Mouse (Mus musculus) liver, postnatal 0 days (tissue): Measurements from ENCODE around the gene Apob.

Experiments
- CTCF ChIP-seq: sonication (generic); IDR thresholded peaks from 2 replicates; pipeline ENCODE4 v1.5.1; 2016; ENCODE audit warnings: antibody characterized with exemption, low read depth
- EP300 ChIP-seq: IDR thresholded peaks from 2 replicates; pipeline ENCODE4 v1.6.1; 2016; ENCODE audit warnings: antibody characterized with exemption, low read depth, mild to moderate bottlenecking

DNA sequence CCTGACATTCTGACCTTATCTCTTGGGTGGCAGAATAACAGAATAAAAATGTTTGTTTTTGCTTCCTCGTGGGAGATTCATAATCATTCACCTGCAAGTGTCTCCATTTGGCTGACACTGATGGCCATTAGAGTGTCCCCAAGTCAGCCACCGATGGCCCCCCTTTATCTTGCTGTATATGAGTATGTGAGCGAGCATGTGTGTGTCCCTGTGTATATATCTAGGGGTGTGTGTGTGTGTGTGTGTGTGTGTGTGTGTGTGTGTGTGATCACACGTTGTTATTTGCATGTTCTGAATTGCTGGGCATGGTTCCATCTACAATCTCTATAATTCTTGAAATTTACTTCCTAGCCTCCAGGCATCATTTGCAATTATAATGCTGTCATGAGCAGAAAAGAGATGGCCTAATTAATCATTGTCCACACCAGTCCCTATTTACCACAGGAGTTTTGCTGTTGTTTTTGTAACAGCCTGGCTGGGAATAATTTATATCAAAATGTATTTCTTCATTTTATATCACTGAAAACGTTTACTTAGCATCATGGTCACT, 3.6 kb upstream of the Apob start:
- TF ChIP-seq CTCF (no peak), EP300 (no peak)
